Mouse (Mus musculus): ENCODE results near the gene Vamp2.

The Vamp2 gene

DNA sequence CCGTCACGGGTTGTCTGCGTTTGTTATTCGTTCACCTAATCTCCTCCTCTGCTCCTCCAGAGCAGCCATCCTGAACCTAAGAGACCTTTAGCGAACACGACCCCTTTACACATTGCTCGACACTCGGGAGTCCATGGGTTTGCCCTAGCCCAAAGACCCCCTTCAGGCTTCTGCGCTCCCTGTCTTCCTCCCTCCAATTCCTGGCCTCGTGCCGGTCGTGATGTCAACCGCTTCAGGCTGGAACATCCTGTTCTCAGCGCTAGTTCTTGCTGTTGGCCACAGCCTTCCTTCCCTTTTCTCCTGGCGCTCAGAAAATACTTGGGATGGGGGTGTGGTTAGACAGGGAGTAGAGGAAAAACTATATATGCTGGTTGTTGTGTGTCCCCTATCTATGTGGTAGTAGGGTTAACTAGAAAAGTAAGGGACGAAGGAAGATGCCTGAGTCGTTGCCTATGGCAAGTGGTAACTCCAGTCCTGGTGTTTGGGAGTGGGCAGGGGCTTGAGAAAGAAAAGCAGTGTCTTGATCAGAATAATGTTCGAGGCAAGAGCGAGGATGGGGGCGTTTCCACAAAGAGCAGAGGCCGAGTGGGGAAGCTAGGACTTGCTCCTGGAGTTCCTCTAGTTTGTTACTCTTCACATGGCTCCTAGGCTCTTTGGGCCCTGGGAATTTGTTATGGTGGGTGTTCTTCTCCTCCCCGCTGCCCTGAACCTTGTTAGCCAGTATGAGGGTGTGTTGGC is 11.1 kb downstream of the Vamp2 start:
- peak in 1 of 2 experiments; percentile 69 for DNase-seq (ENCODE audit: low spot score in 2 of 2)

DNA sequence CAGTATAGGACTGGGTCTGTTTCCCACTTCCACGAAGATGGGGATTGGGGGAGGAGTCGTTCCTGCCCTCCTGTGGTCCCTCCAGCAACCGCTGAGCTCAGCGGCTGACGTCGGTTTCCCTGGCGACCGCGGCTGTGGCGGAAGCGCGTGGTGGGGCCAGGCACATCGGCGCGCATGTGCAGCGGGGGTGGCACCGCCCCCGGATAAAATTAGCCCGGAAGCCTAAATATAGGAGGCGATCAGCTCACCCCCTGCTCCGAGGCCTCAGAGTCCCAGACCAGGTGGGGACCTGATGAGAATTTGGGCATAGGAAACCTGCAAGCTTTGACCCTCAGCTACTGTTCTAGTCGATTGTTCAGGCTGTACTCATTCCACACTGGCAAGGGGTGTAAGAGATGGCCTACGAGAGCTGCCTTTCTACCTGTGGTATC is 11.6 kb downstream of the Vamp2 start:
- peak in 1 of 2 experiments; percentile 91 for DNase-seq (ENCODE audit: low spot score in 2 of 2)

DNA sequence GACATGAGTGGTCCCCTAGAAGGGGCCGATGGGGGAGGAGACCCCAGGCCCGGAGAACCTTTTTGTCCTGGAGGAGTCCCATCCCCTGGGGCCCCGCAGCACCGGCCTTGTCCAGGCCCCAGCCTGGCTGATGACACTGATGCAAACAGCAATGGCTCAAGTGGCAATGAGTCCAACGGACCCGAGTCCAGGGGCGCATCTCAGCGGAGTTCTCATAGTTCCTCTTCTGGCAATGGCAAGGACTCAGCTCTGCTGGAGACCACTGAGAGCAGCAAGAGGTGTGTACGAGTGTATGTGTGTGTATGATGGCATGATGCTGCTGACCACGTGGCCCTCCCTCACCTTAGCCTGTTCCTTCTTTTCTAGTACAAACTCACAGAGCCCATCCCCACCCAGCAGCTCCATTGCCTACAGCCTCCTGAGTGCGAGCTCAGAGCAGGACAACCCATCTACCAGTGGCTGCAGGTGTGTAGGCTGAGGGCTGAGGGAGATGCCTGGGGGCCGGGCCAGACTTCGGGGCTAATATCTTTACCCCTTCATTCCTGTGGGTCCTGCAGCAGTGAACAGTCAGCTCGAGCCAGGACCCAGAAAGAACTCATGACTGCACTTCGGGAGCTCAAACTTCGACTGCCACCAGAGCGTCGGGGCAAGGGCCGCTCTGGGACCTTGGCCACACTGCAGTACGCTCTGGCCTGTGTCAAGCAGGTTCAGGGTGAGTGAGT is 12.5 kb downstream of the Vamp2 start:
- DNase-seq (ENCODE audit: low spot score in 2 of 2): no peak

DNA sequence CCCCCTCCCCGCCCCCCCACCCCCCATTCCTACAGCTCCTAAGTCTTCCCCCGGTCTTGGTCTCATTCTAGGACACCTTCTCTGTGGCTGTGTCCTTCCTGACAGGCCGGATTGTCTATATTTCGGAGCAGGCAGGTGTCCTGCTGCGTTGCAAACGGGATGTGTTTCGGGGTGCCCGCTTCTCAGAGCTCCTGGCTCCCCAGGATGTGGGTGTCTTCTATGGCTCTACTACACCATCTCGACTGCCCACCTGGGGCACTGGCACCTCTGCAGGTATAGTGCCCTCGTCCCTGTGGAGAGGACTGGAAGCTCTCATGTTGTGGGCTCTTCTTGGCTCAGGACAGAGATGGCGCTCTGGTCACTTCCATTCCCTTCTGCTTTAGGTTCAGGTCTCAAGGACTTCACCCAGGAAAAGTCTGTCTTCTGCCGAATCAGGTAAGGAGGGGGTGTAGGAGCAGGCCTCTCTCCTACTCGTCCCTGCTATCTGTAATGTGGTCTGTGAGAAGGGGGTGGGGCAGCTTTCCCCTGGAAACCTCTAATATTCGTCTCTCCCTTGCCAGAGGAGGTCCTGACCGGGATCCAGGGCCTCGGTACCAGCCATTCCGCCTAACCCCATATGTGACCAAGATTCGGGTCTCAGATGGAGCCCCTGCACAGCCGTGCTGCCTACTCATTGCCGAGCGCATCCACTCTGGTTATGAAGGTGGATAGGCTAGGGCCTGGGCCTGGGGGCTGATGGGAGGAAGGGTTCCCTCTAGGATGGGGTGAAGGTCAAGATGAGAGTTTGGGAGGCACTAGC is 13.5 kb downstream of the Vamp2 start:
- no peak for DNase-seq (ENCODE audit: low spot score in 2 of 2)

DNA sequence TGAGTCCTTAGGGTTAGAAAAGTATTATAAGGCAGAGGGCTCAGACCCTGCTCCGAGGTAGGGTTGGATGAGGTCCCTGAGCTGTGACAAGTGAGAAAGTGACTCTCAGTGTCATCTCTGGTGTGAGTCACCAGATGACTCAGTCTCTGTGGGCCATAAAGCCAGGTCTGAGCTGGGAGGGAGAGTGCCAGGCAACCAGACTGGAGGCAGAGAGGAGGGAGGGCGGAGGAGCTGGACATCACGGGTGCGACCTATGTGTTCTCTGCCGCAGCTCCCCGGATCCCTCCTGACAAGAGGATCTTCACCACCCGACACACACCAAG is 14.1 kb downstream of the Vamp2 start:
- DNase-seq (ENCODE audit: low spot score in 2 of 2): peak in 1 of 2 experiments; percentile 36

DNA sequence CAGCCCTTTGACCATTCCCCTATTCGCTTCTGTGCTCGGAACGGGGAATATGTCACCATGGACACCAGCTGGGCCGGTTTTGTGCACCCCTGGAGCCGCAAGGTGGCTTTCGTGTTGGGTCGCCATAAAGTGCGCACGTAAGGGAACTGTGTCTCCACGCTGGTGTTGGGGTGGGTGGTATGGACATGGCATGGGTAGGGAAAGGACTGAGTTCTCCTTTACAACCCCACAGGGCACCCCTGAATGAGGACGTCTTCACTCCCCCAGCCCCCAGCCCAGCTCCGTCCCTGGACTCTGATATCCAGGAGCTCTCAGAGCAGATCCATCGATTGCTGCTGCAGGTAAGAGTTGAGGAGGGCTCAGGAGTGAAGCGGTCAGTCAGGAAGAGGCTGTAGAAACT is 14.8 kb downstream of the Vamp2 start:
- no peak for DNase-seq (ENCODE audit: low spot score in 2 of 2)

DNA sequence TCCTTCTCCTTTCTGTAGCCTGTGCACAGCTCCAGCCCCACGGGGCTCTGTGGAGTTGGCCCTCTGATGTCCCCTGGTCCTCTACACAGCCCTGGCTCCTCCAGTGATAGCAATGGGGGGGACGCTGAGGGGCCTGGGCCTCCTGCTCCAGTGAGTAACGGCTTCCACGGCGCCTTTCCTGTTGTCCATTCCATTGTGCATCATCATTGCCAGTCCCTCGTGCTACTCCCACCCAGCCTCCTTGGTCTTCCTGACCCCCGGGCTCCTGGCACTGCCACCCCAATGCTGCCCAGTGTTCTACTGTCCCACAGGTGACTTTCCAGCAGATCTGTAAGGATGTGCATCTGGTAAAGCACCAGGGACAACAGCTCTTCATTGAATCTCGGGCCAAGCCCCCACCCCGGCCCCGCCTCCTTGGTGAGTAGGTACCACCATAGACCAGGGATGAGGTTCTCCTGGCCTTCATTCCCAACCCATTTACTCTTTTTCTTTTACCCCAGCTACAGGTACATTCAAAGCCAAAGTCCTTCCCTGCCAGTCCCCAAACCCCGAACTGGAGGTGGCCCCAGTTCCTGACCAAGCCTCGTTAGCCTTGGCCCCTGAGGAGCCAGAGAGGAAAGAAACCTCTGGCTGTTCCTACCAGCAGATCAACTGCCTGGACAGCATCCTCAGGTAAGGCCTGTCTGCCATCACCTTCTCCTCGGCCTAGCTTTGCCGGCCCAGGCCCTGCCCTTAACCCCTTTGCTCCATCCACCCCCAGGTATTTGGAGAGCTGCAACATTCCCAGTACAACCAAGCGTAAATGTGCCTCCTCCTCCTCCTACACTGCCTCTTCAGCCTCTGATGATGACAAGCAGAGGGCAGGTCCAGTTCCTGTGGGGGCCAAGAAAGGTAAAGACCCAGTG is 15.5 kb downstream of the Vamp2 start:
- no peak for DNase-seq (ENCODE audit: low spot score in 2 of 2)

DNA sequence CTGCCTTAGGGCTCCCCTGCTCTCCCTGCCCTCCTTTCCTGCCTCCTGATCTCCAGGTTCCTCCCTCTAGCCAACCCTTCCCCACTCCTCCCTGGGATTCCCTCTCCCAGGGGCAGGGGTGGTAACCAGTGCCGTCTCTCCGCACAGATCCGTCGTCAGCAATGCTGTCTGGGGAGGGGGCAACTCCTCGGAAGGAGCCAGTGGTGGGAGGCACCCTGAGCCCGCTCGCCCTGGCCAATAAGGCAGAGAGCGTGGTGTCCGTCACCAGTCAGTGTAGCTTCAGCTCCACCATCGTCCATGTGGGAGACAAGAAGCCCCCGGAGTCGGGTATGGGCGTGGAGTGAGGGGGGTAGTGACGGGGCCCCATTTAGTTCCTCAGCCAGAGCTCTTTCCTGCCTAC is 16.2 kb downstream of the Vamp2 start:
- no peak for DNase-seq (ENCODE audit: low spot score in 2 of 2)

DNA sequence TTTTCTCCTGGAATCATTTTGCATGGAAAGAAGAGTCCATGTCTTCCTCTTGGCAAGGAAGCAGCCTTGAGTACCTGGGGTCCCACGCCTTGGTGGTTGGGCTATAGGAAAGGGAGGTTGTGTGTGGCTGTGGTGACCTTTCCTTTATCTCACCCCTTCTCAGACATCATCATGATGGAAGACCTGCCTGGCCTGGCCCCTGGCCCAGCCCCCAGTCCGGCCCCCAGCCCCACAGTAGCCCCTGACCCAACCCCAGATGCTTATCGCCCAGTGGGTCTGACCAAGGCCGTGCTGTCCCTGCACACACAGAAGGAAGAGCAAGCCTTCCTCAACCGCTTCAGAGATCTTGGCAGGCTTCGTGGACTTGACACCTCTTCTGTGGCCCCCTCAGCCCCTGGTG is 16.9 kb downstream of the Vamp2 start:
- DNase-seq (ENCODE audit: low spot score in 2 of 2): no peak

DNA sequence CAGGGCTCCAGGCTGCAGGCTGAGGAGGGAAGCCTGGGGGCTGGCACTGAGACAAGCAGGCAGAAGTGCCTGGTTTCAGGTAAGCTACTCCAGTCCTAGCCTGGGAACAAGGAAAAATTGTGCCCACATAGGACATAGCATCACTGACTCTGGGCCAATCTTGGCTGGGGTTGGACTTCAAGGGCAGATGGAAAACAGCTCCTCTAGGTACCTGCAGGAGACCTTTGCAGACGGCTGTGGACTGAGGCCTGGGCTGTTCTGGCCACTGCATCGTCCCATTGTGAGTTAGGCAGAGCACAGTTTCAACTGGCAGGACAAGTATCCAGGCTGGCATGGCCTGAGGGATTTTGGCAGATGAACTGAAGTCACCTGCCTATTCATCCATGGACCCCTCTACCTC is 17.5 kb downstream of the Vamp2 start:
- DNase-seq (ENCODE audit: low spot score in 2 of 2): no peak

DNA sequence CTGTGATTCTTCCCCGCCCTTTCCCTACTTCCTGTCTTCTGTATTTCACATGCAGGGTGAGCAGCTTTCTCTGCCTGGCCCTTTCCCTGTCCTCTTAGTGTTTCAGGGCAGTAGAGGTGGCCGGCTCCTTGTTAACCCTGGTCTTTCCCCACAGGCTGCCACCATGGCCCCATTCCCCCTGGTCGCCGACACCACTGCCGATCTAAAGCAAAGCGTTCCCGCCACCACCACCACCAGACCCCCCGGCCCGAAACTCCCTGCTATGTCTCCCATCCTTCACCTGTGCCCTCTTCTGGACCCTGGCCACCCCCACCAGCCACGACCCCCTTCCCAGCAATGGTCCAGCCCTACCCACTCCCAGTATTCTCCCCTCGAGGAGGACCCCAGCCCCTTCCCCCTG is 18.0 kb downstream of the Vamp2 start:
- DNase-seq (ENCODE audit: low spot score in 2 of 2): no peak

DNA sequence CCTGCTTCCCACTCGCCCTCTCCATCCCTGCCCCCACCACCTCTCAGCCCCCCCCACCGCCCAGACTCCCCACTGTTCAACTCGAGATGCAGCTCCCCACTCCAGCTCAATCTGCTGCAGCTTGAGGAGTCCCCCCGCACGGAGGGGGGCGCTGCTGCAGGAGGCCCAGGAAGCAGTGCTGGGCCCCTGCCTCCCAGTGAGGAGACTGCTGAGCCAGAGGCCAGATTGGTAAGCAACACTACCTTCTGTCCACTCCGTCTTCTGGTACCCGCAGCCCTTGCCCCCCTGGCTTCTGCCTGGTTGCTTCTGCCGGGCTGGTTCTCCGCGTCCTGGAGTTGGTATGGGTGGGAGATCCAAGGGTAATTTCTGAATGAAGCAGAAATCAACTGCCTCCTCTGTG is 18.6 kb downstream of the Vamp2 start:
- DNase-seq (ENCODE audit: low spot score in 2 of 2): no peak

DNA sequence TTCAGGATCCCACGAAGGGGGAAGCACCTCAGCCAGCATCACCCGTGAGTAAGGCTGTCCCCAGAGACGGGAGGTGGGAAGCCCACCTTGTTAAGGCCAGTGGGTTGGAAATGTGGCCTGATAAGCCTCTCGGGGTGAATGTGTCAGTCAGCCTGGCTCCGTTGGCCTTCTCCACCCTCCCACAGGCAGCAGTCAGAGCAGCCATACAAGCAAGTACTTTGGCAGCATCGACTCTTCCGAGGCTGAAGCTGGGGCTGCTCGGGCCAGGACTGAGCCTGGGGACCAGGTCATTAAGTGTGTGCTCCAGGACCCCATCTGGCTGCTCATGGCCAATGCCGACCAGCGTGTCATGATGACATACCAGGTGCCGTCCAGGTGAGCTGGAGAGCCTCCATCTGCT is 19.4 kb downstream of the Vamp2 start:
- DNase-seq (ENCODE audit: low spot score in 2 of 2): no peak

DNA sequence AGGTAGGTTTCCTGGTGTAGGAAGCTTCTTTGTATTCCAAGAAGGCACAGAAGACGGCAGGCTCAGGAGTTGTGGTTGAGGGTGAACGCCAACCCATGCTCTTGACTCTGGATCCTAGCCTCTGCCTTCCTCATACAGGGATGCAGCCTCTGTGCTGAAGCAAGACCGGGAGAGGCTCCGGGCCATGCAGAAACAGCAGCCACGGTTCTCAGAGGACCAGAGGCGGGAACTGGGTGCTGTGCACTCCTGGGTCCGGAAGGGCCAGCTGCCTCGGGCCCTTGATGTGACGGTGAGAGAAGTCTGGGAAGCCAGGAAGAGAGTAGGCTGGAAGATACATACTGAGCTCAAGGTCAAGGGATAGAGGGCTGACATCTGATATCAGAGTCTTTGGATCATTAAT is 19.9 kb downstream of the Vamp2 start:
- no peak for DNase-seq (ENCODE audit: low spot score in 2 of 2)

DNA sequence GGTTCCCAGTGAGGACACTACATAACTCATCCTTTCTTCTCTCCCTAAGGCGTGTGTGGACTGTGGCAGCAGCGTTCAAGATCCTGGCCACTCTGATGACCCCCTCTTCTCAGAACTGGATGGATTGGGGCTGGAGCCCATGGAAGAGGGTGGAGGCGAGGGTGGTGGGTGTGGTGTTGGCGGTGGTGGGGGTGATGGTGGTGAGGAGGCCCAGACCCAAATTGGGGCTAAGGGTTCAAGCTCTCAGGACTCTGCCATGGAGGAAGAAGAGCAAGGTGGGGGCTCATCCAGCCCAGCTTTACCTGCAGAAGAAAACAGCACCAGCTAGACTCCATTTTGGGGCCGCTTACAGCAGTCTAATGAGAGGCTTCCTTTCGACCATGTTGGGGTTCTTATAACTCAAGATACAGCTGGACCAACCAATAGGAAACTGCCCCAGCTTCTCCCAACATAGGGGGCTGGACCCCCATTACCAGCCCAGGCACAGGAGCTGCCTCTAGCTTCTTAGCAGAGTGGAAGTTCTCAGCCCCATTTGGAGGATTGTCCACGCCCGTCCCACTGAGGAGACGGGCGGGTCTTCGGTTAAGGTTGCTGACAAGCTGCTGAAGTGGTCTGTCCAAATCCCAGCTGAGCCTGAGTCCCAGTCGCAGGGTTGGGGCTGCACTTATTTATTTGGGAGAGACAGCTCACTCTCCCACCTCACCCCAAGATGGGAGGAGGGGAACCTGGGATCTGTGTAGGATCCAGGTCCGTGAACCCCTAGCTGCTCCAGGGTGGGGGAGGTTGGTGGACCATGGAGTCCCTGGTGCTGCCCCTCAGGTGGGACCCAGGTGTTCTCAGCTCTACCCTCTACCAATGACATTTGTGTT is 21.0 kb downstream of the Vamp2 start:
- no peak for DNase-seq (ENCODE audit: low spot score in 2 of 2)

DNA sequence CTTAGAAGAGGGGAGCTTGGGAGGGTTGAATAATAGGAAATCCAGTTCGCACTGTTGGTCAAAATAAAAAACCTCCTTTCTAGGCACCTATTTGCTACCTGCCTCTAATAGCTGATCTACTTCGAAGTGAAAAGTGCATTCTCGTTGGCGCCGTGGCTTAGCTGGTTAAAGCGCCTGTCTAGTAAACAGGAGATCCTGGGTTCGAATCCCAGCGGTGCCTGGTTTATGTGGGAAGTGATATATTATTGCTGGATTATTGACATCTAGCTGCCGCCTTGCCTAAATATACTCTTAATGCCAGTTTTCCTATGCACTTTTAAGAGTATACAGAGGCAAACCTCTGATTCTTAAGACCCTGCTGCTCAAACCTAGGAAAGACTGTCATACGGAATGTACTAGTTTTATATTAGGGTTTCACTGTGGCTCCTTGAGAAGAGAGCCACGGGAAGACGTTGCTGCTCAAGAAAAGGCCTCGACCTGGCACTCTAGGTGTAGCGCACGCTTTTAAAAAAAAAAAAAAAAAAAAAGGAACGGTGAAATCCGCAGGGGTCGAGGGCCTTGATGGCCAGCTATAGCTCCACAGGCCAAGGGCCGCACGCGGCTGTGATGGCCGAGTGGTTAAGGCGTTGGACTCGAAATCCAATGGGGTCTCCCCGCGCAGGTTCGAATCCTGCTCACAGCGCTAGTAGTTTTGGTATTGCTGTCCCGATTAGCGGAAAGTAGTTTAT is 22.2 kb downstream of the Vamp2 start:
- DNase-seq (ENCODE audit: low spot score in 2 of 2): peak in 1 of 2 experiments; percentile 92

DNA sequence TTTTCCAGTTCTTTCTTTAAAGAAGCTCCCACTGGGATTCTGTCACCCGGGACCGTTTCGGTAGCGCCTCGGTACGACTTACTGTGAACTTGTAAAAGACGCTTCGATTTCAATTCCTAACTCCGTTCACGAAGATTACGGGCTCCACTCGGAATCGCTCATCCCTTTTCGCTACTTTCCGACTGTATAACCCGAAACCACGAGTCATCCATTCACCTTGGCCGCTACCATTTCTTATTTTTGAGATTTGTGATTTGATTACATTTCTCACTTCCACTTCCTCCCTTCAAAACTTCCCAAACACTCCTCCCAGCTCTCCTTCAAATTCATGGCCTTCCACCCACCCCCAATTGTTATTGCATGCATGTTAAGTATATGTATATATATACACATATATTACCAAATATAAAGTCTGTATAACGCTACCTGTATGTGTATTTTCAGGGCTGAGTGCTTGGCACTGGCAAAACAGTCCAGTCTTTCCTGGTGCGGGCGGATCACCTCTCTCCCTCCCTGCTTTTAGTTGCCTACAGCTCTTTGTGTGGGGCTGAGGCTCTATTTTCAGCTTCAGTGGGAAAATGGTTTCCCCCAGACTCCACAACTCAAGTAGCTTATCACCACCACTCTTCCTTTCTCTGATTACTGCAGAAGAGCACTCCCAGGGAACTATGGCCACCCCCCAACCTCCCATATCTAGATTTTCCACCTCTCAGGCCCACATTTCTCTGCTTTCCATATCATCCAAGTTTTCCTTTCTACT is 22.9 kb downstream of the Vamp2 start:
- no peak for DNase-seq (ENCODE audit: low spot score in 2 of 2)

DNA sequence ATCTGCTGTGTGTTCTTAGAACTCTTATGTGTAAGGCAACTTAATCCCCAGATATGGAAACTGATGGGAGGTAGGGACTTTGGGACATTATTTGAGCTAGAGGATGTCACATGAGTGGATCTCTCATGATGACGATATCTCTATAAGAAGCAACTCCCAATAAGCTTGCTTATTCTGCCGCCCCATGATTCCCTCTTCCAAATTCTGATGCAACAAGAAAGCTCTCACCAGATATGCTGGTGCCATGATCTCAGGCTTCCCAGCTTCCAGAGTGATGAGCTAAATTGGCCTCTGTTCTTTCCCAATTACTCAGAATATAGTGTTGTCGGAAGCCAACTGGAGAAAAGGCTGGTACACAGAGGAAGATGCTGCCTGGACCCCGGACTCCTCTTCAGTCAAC is 23.6 kb downstream of the Vamp2 start:
- peak in 1 of 2 experiments; percentile 47 for DNase-seq (ENCODE audit: low spot score in 2 of 2)

DNA sequence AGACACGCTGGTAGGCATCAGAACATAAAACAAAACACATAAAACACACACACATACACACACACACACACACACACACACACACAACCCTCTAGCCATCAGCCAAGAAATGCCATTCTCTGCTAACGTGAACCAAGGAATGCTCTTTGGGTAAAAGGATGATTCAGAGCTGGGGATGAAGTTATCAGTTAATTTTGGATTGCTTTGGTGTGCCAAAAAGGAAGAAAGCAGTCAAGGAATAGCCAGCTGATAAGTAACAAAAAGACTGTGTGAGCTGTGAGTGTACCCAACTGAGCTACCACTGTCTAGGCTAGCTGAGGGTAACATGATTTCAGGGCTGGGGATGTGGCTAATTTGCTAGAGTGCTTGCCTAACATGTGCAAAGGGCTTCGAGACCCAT is 25.7 kb downstream of the Vamp2 start:
- no peak for DNase-seq (ENCODE audit: low spot score in 2 of 2)
